Mouse (Mus musculus): ENCODE measurements around the gene H1foo. TPM values are rescaled to one million over a fixed set of nuclear protein-coding genes. Genes with fewer than 3 reads are reported as not detected.
A peak's percentile ranks its signal among the peaks of the same experiment; 100 is the strongest.

H1foo gene
- not detected in 2 replicates for total RNA-seq (2021)
- long read RNA-seq, experiment 1, result 0 reads
- long read RNA-seq, experiment 2, result 0 reads

- DNase-seq, result no peak
These were observed at the start of gene H1foo for GRCm38 (mm10) chr6:115944638-115945037. TSS of gene H1foo (plus strand) at chr6:115944938.

GRCm38 (mm10) chr6:115896346-115896745 lies 48.4 kb upstream of the H1foo start:
- DNase-seq, result no peak

- peak; percentile 64 for DNase-seq
These were observed 47.6 kb upstream of the H1foo start for GRCm38 (mm10) chr6:115897117-115897516.

DNA sequence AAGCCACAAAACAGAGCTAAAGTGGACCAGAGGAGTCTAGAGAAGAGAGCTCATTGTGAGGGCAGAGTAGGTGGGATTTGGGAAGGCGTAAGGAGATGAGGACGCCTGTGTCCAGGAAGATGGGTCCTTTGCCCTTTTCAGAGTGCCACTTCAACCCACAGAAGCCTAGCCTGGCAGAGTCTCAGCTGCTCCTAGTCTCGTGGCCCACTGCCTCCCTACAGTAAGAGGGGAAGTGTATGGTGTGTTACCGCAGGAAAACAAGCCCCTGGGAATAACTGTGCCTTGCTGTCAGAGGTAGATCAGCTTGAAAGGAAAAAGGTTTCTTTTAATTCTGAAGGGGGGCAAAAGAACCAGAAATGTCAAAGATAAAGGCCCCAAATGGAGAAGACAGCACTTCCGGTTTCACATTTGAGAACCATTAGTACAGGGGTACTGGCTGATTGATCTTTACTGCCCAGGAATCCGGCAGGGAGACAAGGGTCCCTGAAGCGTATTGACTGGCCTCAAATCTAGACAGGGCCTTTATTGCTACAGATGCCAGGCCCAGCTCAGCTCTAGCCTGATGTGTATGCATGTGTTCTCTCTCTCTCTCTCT lies 46.7 kb upstream of the H1foo start:
- DNase-seq, result peak; percentile 4

GRCm38 (mm10) chr6:115901062-115901461 lies 43.7 kb upstream of the H1foo start:
- DNase-seq, result peak; percentile 87

DNA sequence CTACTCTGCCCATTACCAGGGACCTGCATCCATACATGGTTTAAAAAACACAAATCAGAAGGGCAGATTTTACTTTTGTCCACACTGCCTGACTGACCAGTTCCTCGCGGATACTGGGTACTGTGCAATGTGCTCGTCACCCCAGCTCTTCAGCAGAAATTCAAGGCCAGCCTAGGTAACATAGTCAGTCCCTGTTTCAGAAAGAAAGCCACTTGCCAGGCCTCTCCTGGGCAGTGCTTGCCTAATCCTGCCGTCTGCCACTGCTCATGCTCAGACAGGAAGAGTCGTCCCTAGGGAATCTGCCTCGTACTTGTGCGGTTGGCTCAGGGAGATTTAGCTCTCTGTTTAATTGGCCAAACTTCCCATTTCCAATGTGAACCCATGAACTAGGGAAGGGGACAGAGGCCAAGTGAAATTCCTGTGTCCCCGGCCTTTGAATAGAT lies 43.2 kb upstream of the H1foo start:
- DNase-seq, result peak; percentile 74

- DNase-seq, result no peak
These were observed 42.2 kb upstream of the H1foo start for GRCm38 (mm10) chr6:115902545-115902944.

DNA sequence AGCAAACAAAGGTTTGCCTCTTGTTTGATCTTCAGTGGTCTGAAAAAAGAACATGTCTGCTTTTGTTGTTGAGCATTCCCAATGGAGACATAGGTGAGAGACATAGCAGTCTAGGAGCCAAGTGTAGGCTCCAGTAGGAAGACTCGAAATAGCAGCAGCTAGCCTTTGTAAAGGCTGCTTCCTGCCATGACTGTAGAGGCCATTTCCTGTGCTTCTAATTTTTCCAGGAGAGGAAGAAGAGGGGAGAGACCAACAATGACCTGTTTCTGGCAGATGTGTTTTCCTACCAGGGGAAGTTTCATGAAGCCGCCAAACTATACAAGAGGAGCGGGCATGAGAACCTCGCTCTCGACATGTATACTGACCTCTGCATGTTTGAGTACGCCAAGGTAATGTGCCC lies 39.2 kb upstream of the H1foo start:
- peak; percentile 7 for DNase-seq

DNA sequence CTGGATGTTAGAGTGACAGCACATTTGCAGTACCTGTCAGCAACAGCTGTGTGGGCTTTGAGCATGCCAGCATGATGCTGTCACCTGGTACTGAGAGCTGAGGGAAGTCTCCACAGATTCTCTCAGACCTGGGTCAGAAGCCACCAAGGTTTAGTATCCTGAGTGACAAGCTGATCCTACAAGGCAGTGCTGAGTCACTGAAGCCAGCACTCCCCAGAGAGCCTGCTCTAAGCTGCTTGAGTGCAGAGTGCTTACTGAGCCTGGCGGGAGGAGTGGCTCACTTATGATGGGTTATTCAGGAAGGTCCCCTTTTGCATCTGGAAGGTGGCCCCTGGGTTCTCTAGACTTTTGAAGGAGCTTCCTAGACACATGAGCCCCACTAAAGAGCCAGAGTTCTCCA lies 38.3 kb upstream of the H1foo start:
- peak; percentile 23 for DNase-seq

DNA sequence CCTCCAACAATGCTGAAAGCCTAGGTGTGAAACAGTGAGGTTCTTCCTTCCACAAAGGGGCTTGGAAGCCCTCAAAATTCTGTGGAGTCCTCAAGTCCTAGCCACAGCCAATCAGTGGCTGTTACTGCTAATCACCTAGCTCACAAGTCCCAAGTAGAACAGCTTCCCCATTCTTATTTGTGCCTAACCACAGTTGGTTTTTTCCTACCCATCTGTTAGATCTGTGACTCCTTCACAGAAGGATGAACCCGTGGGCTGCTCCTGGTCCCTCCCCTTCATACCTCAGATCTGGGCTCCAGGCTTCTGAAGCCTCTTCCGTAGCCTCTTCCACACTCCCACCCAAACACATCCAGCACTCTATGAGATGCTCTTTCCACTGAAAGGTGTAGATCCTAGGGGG lies 37.9 kb upstream of the H1foo start:
- peak; percentile 4 for DNase-seq

DNA sequence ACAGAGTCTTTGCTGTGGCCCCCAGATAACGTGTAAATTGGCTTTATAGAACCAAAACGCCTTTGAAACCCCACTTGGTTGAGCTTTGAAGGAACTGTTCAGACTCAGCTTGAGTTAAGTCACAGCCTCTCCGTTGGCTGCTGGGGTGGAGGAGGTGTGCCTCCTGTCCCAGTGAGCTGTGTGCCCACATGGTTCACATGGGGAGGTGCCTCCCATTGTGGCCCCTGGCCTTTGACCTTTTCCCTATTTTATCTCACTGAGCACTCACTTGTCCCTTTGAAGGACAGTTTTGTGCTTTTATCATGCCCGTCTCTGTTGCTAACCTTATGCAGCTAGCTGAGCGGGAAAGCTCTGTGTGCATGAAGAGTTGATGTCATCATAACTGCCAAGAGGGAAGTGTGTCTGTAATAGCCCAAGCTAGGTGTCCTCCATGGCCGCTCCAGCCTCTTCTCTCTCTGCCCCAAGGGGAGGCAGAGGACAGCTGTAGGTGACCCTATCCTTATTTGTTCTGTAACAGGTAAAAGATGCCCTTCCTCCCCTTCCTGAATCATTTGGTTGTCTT lies 36.2 kb upstream of the H1foo start:
- peak; percentile 56 for DNase-seq

- no peak for DNase-seq
These were observed 35.7 kb upstream of the H1foo start for GRCm38 (mm10) chr6:115909052-115909451.

DNA sequence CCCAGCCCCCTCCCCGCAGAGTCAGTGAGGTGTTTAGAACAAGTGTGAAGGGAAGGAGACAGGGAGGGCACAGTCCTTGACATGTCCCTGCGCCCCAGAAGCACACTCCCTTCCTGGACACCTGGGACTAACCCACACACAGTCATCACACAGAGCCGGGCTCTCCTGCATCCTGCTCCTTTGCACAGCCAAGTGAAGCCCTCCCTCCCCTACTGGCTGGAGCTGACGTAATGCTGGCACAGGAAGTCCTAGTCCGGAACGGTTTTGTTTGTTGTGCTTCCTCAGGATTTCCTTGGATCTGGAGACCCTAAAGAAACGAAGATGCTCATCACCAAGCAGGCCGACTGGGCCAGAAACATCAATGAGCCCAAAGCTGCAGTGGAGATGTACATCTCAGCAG lies 34.8 kb upstream of the H1foo start:
- DNase-seq, result peak; percentile 70

DNA sequence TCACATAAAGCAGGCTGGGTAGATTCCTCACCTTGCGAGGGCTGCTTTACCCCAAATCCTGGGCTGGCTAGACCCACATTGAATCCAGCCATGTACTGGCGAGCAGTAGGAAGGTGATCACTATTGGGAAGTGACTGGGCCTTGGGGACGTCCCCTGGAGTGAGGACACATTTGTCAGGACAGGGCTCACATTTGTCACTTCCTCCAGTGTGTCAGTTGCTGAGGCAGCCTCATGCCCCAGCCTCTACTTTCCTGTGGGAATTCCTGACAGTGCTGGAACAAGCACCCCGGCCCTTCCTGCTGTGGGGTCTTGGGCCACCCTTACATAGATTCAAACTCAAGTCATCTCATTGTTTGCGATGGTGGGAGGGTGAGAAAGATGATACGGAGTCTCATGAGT lies 33.0 kb upstream of the H1foo start:
- DNase-seq, result no peak

DNA sequence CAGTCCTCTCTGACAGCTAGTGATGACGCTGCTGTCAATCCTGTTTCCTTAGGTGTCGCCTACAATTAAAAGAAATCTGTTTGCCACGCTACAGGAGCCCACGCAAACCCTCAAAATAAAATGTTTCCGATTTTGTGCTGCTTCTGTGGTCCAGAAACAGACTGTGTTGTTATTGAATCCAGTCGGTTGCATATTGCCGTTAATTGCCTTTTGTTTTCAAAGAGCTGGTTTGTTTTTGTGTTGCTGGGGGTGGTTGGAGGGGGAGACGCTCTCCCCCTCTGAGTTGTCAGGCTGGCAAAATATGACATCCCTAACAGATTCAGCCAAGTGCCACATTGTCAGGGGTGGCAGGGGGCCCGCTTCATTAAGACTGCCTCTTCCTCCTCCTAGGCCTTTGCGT lies 31.3 kb upstream of the H1foo start:
- DNase-seq, result no peak

DNA sequence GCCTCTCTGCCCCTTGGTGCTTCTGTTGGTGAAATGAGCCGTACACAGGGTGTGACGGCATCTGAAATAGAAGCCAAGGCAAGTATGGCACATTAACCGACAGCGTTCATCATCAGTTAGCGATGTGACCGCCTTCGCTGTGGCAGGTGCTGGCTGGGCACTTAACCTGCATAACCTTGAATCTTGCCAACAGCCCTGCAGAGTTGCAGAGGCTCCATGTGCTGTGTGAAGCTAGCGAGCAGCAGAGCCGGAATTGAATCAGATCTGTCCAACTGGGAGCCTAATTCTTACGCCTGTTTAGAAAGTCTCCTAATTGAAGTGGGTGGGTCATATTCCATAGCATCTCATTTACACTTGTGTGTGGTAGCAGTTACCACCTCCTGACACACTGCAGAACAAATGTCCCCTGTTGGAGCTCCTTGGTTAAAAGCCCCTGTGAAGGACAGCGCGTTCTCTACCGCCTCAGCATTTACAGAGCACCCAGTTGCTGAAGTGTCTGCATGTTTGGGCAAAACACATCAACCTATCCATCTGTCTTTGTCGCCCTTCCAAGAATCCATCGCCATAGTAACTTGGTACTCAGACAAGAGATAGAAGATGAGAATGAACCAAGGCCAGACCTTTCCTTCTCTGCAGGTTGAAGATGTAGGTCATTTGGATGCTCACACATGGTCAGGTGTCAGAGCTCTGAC lies 30.1 kb upstream of the H1foo start:
- DNase-seq, result no peak

DNA sequence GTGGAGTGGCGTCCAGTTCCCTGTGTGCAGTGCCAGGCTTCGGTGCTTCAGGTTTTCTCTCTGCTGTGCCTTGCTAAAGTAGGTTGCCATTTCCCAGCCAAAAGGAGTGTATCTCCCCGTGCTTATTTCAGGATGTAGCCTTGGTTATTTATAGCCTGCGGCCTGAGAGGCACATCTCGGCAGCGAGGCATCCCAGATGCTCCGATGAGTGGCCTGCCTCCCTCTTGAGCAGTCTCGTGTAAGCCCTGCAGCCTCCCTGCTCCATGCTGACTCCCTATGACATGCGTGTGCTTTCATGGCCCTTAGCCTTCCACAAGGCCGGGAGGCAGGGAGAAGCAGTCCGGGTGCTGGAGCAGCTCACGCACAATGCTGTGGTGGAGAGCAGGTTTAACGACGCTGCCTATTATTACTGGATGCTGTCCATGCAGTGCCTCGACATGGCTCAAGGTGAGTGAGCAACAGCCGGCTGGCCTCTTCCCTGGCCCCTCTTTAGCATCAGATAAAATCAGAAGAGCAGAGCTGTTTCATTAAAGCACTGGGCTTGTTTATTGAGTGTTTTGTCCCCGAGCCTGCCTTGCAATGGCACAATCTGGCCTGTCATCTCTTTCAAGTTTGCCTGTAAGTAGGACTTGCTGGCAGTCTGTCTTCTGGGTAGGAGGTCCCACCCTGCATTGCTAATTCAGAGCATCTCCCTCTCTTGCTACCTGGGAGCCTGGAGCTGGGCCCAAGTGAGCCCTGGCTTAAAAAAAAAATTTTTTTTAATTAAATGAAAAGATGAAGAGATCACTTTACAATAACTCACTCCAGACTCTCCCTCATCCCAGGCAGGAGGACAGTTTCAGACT lies 28.9 kb upstream of the H1foo start:
- peak; percentile 54 for DNase-seq

GRCm38 (mm10) chr6:115916611-115917010 lies 28.1 kb upstream of the H1foo start:
- no peak for DNase-seq

- no peak for DNase-seq
These were observed 26.1 kb upstream of the H1foo start for GRCm38 (mm10) chr6:115918615-115919014.

- no peak for DNase-seq
These were observed 24.9 kb upstream of the H1foo start for GRCm38 (mm10) chr6:115919876-115920275.

- peak; percentile 62 for DNase-seq
These were observed 19.9 kb upstream of the H1foo start for GRCm38 (mm10) chr6:115924829-115925228.

DNA sequence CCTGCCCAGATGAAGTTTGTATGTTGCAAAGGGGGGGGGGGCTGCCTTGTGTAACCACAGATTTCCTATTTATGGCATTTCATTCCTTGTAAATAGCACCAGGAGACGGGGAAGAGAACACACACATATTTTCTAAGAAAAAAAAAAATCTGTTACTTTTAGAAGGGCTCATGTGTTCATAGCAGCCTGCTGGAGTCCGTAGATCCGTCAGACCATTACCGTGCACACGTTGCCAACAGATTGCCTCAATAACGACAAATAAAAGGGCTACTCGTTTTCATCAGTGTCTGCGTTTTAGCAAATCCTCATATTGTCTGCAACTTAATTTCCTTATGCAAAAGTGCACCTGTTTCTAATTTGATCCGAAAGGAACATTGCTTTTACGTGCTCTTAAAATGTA lies 18.3 kb upstream of the H1foo start:
- DNase-seq, result no peak

Measured in adrenal gland, postnatal 14 days (tissue).